Mouse (Mus musculus): ENCODE data around the gene Ptgds.

- peak; percentile 93 for TF ChIP-seq CTCF (conservative IDR thresholded peaks at IDR 0.05; ENCODE audit: low read length)
- no peak for TF ChIP-seq POU5F1 (IDR thresholded peaks at IDR 0.05; ENCODE audit: borderline replicate concordance, low read length)
- no peak for TF ChIP-seq NANOG (IDR thresholded peaks at IDR 0.05; ENCODE audit: borderline replicate concordance, low read length)
Observed at GRCm38 (mm10) chr2:25426721-25427191, 43.1 kb downstream of the Ptgds start.

All from E14TG2a.4 (cell line).